Mouse (Mus musculus) neural tube, embryonic 10.5 days (tissue): Measurements from ENCODE around the gene Sergef.
"Not testable (repeated sequence)": the region's sequence is repeated elsewhere in the genome, so short reads cannot be mapped to it uniquely, and the experiment has no call there.

Experiments used
- DNase-seq: peaks from one replicate; pipeline ENCODE4 v3.0.0-alpha.2; 2017; ENCODE audit warnings: low spot score; ENCODE audit errors: extremely low spot score

Sergef gene

DNA sequence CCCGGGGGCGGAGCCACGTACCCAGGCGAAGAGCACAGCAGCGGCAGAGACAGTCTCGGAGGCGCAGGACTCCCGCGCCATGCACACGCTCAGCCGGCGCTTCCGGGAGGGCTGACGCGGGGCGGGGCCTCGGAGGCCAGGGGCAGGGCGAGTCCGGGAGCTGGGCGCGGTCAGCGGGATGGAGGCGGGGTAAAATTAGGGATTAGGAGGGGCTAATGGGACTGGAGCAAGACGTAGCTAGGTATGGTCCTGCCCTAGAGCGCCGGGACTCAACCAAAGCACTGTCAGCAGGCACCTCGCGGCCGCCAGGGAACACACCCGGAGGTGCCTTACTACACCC lies at the start of gene Sergef:
Sergef (minus strand) TSS at position 116 of the 340 bp plus-strand sequence.
- peak; percentile 87 for DNase-seq

DNA sequence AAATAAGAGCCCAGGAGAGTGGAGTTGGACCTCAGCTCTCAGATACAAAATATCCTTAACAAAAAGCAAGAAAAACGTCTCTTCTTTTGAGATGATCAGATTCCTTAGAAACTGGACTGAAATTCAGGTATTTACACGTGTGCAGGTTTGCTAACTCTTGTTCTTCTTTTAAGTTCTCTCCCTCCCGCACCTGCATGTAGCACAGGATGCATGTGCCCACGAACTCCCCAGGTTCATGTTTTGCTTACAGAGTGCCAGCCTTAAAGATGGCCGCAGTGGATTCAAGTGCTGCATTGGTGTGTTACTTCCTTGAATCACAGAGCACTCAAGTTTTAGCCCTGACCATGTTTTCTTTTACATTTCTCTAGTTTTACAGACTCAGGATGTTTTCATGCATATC lies 47.2 kb upstream of the Sergef start:
- no peak for DNase-seq

DNA sequence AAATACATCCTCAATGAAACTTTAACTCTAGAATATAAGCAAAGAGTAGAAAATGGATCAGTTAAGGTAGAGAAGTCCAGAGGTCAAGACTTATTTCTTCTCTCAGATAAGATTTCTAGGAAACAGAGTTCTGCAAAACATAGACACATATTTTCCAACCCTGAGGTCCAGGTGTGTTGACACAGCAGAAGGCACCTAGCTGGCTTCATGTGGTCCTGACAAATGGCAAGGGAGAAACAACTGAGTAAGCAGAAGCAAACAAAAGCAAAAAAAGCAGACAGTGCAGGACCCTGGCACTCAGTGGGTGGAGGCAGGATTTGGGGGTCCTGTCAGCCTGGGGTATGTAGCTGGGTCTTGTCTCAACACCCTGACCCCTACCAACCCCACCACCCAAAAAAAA lies 41.1 kb upstream of the Sergef start:
- no peak for DNase-seq

DNA sequence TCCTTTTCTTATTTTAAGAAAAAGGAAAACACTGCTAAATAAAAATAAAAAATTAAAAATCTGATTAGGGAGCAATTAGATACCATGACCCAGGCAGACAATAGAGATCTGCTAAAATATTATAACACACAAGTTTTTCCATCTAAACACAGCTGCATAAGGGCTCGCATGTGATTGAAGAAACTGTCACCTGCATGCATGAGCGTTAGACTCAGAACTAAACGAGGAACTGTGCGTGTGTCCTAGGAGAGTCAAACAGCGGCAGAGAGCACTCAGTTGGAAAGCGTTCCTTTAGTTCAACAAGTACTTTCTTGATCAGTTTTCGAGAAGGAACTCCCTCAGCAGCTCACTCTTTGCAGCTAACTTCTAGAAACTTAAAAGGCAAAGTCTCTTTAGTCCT lies 39.4 kb upstream of the Sergef start:
- DNase-seq, result not testable (repeated sequence)

GRCm38 (mm10) chr7:46678417-46678816 lies 38.8 kb upstream of the Sergef start:
- no peak for DNase-seq

- DNase-seq, result no peak
Observed at GRCm38 (mm10) chr7:46676808-46677360, 37.3 kb upstream of the Sergef start.

DNA sequence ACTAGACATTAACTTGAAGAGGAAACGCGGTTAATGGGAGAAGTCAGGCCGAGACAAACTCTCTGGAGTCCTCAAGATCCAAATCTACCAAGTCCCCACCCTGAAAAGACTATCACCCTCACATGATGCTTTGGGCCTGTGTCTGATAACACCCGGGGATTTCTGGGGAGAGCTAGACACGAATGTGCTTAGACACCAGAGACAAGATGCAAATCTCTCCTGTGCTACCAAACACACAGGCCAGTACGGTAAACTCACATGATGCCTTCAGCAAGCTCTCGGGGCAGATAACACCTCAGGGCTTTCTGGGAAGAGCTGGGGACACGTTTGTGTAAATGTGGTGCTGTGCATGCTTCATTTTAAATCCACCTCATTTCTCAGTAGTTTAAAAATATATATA lies 36.3 kb upstream of the Sergef start:
- no peak for DNase-seq

GRCm38 (mm10) chr7:46675061-46675460 lies 35.5 kb upstream of the Sergef start:
- DNase-seq, result no peak

DNA sequence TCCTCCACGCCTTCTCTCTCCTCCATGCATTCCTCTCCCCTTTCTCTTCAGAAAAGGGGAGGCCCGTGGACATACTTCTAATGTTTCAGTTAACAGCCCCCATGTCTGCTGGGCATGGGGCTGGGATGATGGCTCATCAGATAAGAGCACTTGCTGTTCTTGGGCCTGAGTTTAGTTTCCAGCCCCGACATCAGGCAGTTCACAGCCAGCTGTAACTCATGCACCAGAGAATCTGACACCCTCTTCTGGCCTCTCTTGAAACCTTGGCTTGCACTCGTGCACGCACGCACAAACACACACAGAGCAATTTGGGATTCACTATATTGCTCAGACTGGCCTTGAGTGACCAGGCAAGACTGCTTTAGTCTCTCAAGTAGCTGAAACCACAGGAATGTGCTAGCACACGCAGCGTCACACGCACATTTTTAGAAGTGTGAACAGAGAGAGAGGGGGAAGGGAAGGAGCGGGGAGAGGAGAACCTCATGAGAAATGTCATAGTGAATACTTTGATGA lies 32.6 kb upstream of the Sergef start, which contains the start of gene Tph1:
Tph1 (minus strand) TSS at position 378 of the 513 bp plus-strand sequence.
- no peak for DNase-seq

GRCm38 (mm10) chr7:46667256-46667655 lies 27.6 kb upstream of the Sergef start:
- DNase-seq, result peak; percentile 43

- DNase-seq, result peak; percentile 54
Observed at GRCm38 (mm10) chr7:46665236-46665635, 25.6 kb upstream of the Sergef start.

DNA sequence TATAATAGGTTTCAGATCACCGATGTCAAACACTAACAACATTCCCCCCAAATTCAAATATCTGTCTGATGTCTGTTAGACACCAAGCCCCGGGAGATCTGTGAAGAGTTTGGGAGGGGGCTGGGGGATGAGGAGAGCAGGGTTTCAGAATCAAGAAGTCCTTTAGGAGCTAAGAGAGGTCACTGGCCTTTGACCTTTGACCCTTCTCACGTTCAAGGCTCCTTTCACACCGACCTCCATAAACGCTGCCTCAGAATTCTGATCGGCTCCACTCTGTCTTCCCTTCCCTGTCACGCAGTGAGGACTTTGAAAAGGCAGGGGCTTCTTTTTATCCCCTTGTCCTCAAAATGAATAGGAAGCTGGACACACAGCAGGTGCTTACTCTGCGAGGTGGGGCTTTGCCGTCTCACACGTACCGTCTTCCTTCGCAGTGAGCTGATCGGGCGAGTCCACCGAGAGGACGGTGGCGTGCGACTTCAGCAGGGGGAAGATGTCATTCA lies 22.0 kb upstream of the Sergef start:
- no peak for DNase-seq

- no peak for DNase-seq
Observed at GRCm38 (mm10) chr7:46652279-46652678, 12.7 kb upstream of the Sergef start.

DNA sequence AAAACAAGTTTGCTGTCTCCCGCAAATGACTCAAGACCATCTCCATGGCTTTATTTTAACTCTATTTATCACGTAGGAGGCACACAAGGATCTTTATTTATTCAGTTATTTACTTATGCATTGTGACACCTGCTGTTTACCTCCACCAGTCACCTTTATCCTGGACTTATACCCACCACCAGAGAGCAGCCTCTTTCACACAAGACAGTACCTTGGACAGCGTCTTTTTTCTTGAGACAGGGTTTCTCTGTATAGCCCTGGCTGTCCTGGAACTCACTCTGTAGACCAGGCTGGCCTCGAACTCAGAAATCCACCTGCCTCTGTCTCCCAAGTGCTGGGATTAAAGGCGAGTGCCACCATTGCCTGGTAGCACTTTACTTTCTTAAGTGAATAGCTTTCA lies 10.6 kb upstream of the Sergef start:
- not testable (repeated sequence) for DNase-seq

- no peak for DNase-seq
Observed at GRCm38 (mm10) chr7:46648431-46649140, 9.0 kb upstream of the Sergef start.

DNA sequence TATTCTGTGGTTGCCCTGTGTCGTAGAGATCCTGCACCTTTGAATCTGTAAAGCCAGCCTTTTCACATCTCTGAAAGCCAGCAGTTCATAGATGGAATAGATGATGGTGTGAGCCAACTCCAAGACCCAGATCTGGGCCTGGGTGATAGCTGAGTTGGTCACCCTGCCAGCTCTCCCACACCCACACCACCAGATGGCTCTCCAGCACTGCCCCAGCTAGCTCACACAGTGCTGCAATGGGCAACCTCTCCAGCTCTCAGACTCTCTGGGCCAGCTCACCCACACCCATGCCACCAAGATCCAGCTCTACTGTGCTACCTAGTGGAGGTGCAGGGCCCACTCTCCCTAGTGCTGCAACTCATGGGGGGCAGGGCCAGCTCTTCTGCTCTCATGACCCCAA lies 3.6 kb upstream of the Sergef start:
- no peak for DNase-seq

- DNase-seq, result no peak
Observed at GRCm38 (mm10) chr7:46640062-46640461, 455 bp upstream of the Sergef start.

DNA sequence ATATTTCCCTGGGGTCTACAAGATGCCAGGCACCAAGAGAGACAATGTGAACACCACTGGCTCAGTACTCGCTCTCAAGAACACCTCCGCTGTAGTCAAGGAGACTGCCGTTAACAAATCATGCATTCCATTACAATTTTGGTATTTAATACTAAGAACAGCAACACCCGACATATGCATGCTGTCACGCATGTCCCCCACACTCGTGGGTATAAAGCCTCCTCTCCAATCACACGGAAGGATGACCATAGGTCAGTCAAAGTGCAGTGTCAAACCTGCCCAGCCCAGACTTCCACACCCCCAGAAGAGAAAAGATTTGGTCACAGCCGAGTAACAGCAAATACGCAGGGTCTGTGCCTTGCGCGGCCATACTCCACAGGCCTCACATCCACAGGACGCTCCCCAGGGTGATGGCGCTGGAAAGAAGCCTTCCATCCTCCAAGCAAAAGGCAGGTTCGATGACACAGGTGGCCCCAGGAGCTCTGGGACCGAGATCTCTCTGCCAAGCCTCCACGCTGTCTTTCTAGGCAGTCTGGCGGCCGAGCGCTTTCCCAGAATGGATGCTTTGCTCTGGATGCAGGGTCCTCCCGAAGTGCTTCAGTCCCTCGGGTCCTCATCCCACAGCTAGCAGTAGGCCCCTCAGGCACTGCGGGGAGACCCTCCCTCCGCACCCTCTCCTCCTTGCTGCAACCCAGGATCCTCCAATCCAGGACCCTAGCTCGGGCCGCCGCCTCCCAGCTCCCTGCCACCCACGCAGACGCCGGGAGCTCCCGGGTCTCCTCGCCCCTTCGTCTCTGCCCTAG lies 517 bp downstream of the Sergef start:
- no peak for DNase-seq

DNA sequence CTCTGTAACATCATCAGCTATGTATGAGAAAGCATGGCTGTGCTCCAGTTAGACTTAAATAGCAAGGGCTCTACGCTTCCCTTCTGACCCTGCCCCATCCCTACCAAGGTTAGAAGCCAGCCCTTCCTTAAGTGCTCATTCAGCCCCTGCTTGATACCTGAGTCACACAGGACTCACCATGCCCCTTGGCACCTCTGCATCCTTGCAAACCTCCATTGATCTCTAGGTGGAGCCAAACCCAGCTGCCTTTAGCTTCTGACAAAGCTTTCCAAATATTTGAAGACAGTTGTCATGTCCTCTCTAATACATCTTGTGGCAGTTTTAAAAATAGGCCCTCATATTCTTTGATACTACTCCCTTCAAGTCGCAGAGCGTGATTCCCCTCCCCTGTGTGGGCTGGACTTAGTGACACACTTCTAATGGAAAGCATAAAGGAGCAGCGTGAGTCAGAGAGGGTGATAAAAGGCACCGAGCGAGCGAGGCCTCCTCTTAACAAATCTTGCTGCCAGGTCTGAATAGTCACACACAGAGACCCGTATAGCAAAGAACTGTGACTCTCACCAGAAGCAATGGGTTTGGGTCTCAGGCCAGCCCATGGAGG lies 11.1 kb downstream of the Sergef start:
- DNase-seq, result no peak

DNA sequence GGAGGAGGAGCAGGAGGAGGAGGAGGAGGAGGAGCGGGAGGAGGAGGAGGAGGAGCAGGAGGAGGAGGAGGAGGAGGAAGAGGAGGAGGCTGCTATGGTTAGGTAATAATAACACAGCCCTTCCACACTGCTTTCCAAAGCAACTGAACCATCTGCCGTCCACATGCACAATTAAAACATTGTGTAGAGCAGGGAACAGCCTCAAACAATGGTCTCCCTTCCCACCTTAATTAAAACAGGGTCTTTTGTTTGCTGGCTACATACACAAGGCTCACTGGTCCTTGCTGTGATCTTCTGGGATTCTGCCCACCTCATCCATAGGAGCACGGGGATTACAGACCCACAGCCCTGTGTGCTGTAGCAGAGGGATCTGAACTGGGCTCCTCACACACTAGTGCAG lies 15.6 kb downstream of the Sergef start:
- DNase-seq, result no peak

DNA sequence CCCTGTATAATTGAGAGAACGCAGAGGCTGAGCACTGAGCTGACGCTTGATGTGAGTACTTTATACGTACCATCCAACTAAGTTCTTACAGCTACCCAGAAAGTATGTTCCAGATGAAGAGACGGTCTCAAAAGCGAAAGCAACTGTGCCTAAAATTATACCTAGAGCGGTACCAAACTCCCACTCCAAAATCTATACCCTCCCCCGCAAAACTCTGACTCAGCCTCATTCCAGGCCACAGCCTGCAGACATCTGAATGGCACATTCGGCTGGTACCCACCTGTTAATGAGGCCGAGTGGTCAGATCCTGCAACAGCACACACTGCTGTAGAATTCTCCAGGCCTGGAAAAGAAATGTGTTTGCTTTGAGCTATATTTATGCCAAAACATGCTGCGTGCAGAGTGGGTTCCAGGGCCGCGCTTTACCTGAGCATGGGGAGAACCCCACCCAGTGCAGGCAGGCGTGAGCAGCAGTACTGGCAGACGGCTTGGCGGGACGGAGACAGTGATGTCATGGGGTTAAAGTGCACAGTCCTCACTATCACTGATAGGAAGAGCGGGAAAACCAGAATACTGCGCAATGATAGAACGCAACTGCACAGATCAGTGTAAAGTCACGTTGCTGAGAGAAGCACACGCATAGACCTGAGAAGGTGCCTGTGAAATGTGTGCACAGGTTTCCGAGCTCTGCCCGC lies 21.0 kb downstream of the Sergef start:
- no peak for DNase-seq
